Mouse (Mus musculus): ENCODE measurements around the gene Cdc26. TPM values are rescaled to one million over a fixed set of nuclear protein-coding genes. Genes with fewer than 3 reads are reported as not detected.

Gene Cdc26
- polyA plus RNA-seq (2012; rRNA removed) = 13.5 and 20.4 TPM in 2 replicates

DNA sequence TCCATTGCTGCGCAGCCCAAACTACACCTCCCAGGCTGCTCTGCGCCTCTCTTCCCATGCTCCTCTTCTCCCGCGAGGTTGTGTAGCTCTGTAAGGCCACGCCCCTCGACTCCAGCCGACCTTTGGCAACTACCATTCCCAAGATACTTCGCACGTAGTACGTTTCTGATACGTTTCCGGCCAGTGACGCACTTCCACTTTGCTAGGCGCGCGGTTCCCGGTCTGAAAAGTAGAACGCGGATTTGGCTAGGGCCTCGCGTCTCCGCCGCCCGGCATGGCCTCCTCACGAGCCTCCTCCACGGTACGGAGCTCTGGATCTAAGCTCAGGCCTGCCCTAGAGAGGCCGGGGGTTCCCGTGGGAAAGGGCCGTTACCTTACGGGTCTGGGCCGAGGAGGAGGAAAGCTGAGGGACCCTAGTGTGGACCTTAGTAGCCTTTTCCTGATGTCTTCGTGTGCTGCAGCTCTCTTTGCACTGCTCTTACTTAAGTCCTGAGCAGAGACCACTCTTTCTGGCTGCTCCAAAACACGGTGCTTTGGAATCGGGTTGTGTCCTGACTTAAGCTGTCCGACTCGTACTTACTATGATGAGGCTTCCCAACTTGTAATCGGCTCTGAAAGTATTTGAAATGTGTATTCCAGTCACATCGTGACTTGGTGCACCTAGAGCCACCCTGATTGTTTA, at the start of gene Cdc26, which contains the start of gene Prpf4:
Cdc26 (minus strand) TSS at position 42 of the 682 bp plus-strand sequence.
Prpf4 (plus strand) TSS at position 197 of the 682 bp plus-strand sequence.

DNA sequence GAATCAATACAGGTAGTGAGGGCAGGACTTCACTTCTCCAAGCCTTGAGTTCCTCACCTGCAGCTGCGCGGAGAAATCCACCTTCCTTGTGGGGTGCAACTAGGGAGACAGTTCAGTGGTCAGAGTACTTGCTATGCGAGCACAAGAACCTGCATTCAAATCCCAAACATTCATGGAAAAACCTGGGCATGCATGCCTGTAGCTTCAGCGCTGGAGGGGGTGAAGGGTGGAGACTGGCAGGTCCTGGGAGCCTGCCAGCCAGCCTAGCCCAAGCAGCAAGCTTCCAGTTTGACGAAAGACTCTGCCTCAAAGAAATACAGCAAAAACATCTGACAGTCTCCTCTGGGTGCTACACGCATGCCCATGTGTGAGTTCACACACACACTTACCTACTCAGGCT, 26.6 kb upstream of the Cdc26 start, which contains the start of gene Rnf183:
Rnf183 (minus strand) TSS at position 172 of the 400 bp plus-strand sequence.

DNA sequence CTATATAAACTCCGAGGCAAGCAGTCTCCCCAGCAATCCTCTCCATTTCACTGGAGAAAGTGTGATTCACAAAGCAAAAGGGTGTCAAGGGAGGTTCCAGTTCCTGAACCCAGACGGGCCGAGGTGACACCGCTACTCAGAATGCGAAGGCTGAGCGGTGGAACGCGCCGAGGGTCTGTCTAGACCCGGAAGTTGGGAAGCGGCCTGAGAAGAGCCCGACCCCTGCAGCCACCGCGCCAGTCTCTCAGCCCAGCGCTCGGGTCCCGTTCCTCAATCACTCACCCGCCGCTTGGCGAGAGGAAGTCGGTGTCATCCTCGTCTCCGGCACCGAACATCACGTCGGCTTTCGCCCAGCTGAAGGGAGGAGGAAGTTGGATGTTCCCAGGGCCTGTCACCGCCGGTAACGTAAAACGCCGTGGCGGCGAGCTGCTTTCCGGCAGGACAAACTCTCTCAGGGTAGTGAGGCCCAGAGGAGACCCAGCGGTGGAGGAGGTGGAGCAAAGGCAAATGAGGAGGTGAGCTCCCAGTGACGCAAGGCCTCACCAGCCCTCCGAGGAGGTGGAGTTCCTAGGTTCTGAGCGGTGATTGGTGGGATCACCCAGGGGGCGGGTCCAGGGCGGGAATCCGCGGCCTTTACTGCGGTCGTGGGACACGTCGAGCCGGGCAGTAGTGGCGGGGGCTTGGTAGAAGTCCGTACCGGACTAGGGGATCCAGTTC, 48.2 kb downstream of the Cdc26 start, which contains the start of the genes Fkbp15 and Slc31a1:
Fkbp15 (minus strand) TSS at position 461 of the 717 bp plus-strand sequence.
Slc31a1 (plus strand) TSS at position 640 of the 717 bp plus-strand sequence.

Other genes starting within 250 kb of the Cdc26 start
- gene Zfp37, start 177.6 kb downstream of the Cdc26 start, polyA plus RNA-seq (2012; rRNA removed) = 0.36 and 0.57 TPM in 2 replicates
- gene Slc31a2, start 146.1 kb downstream of the Cdc26 start, polyA plus RNA-seq (2012; rRNA removed) = 30.0 and 35.4 TPM in 2 replicates
- gene Fkbp15, start 48.1 kb downstream of the Cdc26 start, polyA plus RNA-seq (2012; rRNA removed) = 28.8 and 31.7 TPM in 2 replicates
- 16.5 and 16.7 TPM in 2 replicates for gene Slc31a1, start 47.9 kb downstream of the Cdc26 start, polyA plus RNA-seq (2012; rRNA removed)
- gene Prpf4, start 155 bp upstream of the Cdc26 start, polyA plus RNA-seq (2012; rRNA removed) = 13.0 and 14.0 TPM in 2 replicates
- 4.6 and 5.8 TPM in 2 replicates for gene Rnf183, start 26.6 kb upstream of the Cdc26 start, polyA plus RNA-seq (2012; rRNA removed)
- gene Wdr31, start 62.3 kb upstream of the Cdc26 start, polyA plus RNA-seq (2012; rRNA removed) = 6.6 and 6.9 TPM in 2 replicates
- 25.1 and 35.0 TPM in 2 replicates for gene Bspry, start 71.4 kb upstream of the Cdc26 start, polyA plus RNA-seq (2012; rRNA removed)
- 10.2 and 18.2 TPM in 2 replicates for gene Hdhd3, start 94.8 kb upstream of the Cdc26 start, polyA plus RNA-seq (2012; rRNA removed)
- gene Alad, start 111.3 kb upstream of the Cdc26 start, polyA plus RNA-seq (2012; rRNA removed) = 202 and 299 TPM in 2 replicates
- gene Pole3, start 116.4 kb upstream of the Cdc26 start, polyA plus RNA-seq (2012; rRNA removed) = 14.8 and 15.3 TPM in 2 replicates
- gene 4933430I17Rik, start 116.7 kb upstream of the Cdc26 start, polyA plus RNA-seq (2012; rRNA removed) = 0.16 TPM in 1 of 2 replicates, not detected in the other
- 96.1 and 108 TPM in 2 replicates for gene Rgs3, start 151.2 kb upstream of the Cdc26 start, polyA plus RNA-seq (2012; rRNA removed)

Measured in ovary, adult 2 months (tissue).